Mouse (Mus musculus) bone marrow macrophage, adult 2 months (primary cell): Measurements from ENCODE around the gene Slc44a3.

Experiments used
- CTCF ChIP-seq: IDR thresholded peaks from 2 replicates; pipeline ENCODE4 v1.5.1; 2012; ENCODE audit warnings: low read depth, mild to moderate bottlenecking, low read length, moderate library complexity
- POLR2A ChIP-seq: IDR thresholded peaks from 2 replicates; pipeline ENCODE4 v1.6.1; 2012; ENCODE audit warnings: mild to moderate bottlenecking, low read depth, low read length, borderline replicate concordance

- TF ChIP-seq CTCF, result no peak
- no peak for TF ChIP-seq POLR2A
Measured at GRCm38 (mm10) chr3:121439623-121440161, 92.5 kb downstream of the Slc44a3 start.
